Mouse (Mus musculus) telencephalon, adult 2 months (tissue): Measurements from ENCODE around the gene Cacng5.

Experiments
- DNase-seq: peaks from one replicate; pipeline ENCODE4 v3.0.0-alpha.2; 2011; ENCODE audit warnings: low read depth, low spot score

Cacng5 gene

DNA sequence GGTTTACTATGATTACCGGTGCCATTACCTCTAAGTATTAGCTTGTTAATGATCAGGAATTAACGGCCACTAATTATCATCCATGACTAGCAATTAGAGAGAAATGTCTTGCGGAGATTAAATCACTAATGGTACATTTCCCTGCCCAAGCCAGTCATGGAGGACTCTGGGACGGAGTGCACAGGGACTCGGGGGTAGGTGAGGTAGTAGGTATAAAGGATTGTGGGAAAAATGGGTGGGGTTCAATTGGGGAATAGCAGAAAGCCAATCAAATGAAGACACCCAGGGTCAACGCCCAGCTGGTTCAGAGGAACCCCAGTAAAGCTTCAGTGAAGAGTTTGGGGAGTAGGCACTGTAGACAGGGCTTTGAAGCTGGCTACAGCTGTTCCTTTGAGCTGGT, 27.5 kb downstream of the Cacng5 start:
- DNase-seq = no peak

DNA sequence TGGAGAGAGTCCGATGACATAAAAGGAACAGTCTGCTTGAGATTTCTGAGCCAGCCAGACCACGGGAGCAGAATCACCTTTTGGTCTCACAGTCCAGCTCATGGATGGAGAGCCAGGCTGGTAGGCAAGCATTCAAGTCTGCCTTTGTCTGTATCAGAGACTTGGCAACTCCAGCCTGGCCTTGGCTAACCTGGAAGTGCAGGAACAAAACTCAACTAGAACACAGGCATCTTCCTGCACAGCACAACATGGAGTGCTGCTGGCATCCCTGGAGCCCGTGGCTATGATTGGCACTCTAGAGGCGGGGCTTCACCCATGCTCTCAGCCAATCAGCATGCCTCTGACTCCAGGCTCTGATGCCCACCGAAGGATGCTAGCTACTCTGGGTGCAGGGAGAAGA, 38.0 kb downstream of the Cacng5 start:
- no peak for DNase-seq

DNA sequence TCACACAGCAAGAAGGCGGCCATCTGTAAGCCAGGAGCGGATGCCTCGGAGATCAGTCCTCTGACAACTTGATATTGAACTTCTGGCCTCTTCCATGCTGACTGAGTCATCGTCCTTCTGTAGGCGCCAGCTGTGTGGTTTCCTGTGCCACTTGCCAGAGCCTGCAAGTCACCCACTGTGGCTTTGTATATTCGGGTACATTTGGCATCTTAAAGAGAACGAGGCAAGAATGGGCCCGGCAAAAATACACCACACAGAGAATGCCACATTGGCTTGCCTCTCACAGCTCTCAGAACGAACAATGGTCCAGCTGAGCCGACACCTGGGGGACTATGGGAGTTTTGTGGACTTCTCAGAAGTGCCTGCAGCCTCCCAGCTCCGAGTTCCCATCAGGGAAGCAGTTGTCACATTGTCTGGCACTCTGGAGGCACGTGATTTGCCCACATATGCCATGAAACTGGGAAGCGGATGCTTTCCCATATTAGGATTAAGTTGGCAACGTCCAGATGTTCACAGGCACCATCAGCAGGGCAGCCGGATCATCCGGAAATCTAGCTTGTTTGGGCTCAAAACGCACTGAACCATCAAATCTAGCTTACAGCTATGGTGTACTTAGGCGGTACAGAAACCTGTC, 38.9 kb downstream of the Cacng5 start:
- no peak for DNase-seq

DNA sequence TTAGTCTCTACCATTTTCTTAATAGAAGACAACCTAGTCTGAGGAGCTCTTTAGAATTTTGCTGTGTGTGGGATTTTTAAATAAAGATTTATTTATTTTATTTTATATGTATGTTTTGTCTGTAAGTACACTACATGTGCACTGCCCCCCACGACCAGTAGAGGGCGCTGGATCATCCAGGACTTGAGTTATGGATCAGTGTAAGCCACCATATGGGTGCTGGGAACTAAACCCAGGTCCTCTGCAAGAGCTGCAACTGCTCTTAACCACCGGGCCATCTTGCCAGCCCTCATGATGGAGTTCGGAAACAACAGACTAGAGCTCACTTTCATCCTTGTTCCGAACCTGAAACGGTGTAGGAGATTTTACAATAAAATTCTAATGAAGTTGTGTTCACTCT, 42.1 kb downstream of the Cacng5 start:
- DNase-seq = no peak

GRCm38 (mm10) chr11:107867509-107867908, 47.3 kb downstream of the Cacng5 start:
- DNase-seq = peak; percentile 95

- DNase-seq = peak; percentile 43
Observed at GRCm38 (mm10) chr11:107865128-107865527, 49.7 kb downstream of the Cacng5 start.

GRCm38 (mm10) chr11:107864024-107864423, 50.8 kb downstream of the Cacng5 start:
- peak; percentile 58 for DNase-seq

- DNase-seq = no peak
Observed at GRCm38 (mm10) chr11:107861738-107862137, 53.1 kb downstream of the Cacng5 start.

DNA sequence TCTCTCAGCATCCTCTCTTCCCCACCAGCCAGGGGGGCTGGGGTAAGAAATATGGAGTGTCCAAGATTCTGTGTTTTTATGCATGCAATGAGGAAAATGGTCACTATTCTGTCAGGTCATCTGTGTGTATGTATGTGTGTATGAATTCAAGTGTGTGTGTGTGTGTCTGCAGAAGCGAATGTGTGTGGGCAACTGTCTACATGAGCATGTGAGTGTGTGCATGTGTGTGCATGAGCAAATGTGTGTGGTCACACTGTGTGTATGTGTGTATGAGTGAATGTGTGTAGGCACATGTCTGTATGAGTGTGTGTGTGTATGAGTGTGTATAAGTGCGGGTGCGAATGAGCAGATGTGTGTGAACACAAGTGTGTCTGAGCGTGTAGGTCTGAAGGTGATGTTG, 55.0 kb downstream of the Cacng5 start:
- DNase-seq = no peak

GRCm38 (mm10) chr11:107859288-107859687, 55.6 kb downstream of the Cacng5 start:
- peak; percentile 54 for DNase-seq

DNA sequence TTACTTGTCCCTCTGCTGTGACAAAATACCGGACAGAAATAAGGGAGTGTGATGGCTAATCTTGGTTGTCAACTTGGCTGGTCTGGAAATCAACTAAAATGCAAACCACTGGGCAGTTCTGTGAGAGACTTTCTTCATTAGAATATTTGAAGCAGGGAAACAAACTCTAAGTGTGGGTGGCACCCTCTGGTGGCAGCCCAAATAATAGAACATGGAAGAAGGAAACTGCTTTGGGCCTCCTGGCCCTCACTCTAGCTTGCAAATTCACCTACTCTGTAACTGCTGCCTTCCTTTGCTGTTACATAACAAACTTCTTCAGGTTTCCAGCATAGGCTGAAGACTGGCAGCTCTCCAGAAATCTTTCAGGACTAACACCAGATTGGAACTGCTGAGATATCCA, 61.8 kb downstream of the Cacng5 start:
- no peak for DNase-seq

DNA sequence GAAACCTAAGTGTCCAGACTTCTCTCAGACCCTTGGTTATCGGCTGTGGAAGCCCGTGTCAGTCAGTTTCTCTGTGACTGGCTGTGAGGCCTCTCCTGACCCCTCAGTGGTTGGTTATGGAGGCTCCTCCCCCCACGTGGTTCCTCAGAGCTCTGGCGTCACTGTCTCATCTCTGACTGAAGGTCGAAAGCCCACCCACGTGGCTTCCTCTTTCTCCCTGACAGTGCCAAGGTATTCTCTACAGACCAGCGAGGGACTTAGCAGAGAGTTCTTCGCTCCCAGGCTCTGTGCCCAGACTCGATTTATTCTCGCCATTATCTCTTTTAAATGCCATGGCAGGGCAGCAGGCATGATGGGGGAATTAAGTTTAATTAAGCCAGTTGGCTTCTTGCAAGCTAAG, 65.2 kb downstream of the Cacng5 start:
- no peak for DNase-seq

DNA sequence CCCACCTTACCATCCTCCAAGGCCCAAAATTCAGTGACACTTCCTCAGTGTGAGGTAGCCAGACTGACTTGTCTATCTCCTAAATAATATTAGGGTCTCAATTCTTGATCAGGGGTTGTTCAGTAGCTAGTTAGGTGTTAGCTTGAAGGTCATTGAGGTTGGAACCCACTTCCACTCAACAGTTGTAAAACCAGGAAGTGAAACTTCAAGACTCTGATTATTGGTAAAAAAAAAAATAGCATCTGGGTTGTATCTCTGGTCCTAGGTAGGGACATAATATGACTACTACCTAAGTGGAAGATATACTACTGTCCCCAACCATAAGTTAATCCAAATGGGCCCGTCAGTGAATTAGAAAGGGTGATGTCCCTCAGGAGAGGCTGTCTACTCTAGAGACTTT, 70.7 kb downstream of the Cacng5 start:
- no peak for DNase-seq

DNA sequence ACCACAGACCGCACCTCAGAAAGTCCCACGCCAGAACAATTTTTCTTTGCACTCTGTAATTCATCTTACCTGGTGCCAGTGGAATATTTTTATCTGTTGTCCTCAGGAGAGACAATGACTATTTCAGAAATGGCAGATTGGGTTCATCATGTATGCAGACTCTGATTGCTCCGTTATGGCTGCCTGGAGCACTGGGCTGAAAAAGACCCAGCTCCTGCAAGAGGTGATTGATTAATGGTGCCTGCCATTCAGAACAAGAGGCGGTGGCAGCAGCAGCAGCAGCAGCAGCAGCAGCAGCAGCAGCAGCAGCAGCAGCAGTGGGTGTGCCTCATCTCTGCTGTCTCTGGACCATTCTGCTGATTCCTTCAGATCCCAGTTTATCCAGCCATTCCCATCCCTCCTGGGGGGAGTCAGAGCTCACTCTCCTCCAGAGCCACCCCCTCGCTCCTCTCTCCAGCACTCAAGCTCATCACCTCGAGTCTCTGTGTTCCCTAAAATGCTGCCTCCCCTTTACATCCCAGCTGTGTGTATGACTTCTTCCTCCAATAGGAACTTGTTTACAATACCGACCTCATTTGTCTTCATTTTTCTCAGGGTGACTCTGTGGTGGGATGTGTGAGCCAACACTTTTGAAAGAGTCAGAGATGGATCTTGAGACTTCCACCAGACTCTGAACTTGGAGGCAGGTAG, 81.4 kb downstream of the Cacng5 start:
- DNase-seq = no peak
